Mouse (Mus musculus): ENCODE measurements at regions not wholly inside any gene's neighbourhood (a gene's known extent, or its start where the extent isn't known, plus 50 kb on each side); places are given as distances from the start of the nearest gene placed in this dataset.

- no peak for ATAC-seq (replicated peaks; ENCODE audit: extremely low read depth, insufficient read depth, low FRiP score)
- Histone ChIP-seq H3K9me3 (replicated peaks; ENCODE audit: control insufficient read depth, low read length) (no peaks in the 10 kb centered on the region), H3K4me2 (ENCODE audit: low read depth, low read length) (no peak overlapping the region), H3K9ac (ENCODE audit: low read length) (no peak overlapping the region), H3K4me1 (ENCODE audit: control insufficient read depth, insufficient read depth, low read length) (no peaks in the 10 kb centered on the region), H3K27me3 (ENCODE audit: control insufficient read depth, insufficient read depth, low read length) (0 out of 2 replicates have a peak, but pooled peaks cover 4% of the 10 kb centered on the region), H3K27ac (ENCODE audit: low read length) (no peak overlapping the region), H3K4me3 (ENCODE audit: low read length) (no peak overlapping the region), H3K36me3 (ENCODE audit: control insufficient read depth, insufficient read depth) (no peaks in the 10 kb centered on the region)
- 70% methylated on average over 17 of the region's 17 CpGs for WGBS
These were observed 53.6 kb upstream of the Lhx1 start for GRCm38 (mm10) chr11:84578805-84579541.

Data from heart, embryonic 16.5 days (tissue).